Mouse (Mus musculus) spleen, adult 2 months (tissue): ENCODE data around the gene Oaf.

Experiments used
- CTCF ChIP-seq: fragments of 200-500 bp; IDR thresholded peaks from 2 replicates; pipeline ENCODE4 v1.5.1; 2011; ENCODE audit warnings: mild to moderate bottlenecking, inconsistent platforms; ENCODE audit not compliant: insufficient read depth, insufficient read length, insufficient replicate concordance; ENCODE audit errors: extremely low read depth
- POLR2A ChIP-seq: fragments of 200-500 bp; IDR thresholded peaks from 2 replicates; pipeline ENCODE4 v1.6.1; 2011; ENCODE audit warnings: low read depth, low read length, inconsistent platforms

DNA sequence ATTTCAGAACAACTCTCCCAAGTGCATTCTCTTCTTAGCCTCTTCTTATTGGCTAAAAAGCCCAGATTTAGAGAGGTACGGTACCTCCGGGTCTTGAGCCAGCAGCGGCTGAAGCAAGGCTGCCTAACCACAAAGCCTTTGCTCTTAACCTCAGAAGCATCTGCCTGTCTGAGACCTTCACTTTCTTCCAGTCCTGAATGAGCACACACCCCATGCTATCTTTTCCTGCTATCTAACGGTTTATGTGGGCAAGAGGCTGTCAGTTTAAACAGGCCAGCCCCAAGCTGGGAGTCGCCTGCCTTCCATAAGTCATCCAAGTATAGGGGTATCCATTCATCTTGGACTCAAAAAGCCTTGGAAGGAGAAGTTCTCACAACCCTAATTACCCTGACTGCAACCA, 2.7 kb upstream of the Oaf start:
- TF ChIP-seq CTCF (no peak), POLR2A (no peak)
